Mouse (Mus musculus) forebrain, embryonic 10.5 days (tissue): ENCODE measurements around the gene Zfp418. TPM values are rescaled to one million over a fixed set of nuclear protein-coding genes. Genes with fewer than 3 reads are reported as not detected.
"Not testable (repeated sequence)": the region's sequence is repeated elsewhere in the genome, so short reads cannot be mapped to it uniquely, and the experiment has no call there.

Experiments used
- DNase-seq: peaks from one replicate; pipeline ENCODE4 v3.0.0-alpha.2; 2017; ENCODE audit warnings: low spot score; ENCODE audit errors: extremely low spot score
- H3K27ac ChIP-seq: fragments of 300-500 bp; sonication (generic); 2 replicates; pipeline ENCODE4 v1.5.1; 2016; ENCODE audit warnings: mild to moderate bottlenecking
- H3K27me3 ChIP-seq: fragments of 300-500 bp; sonication (generic); 2 replicates; pipeline ENCODE4 v1.6.1; 2016; ENCODE audit warnings: mild to moderate bottlenecking; ENCODE audit not compliant: poor library complexity, severe bottlenecking
- H3K36me3 ChIP-seq: fragments of 300-500 bp; sonication (generic); replicated peaks from 2 replicates; pipeline ENCODE4 v1.6.1; 2016; ENCODE audit warnings: mild to moderate bottlenecking, moderate library complexity
- H3K4me1 ChIP-seq: fragments of 300-500 bp; sonication (generic); 2 replicates; pipeline ENCODE4 v1.6.1; 2016
- H3K4me3 ChIP-seq: fragments of 300-500 bp; sonication (generic); 2 replicates; pipeline ENCODE4 v1.5.1; 2016; ENCODE audit warnings: mild to moderate bottlenecking, moderate library complexity
- H3K9me3 ChIP-seq: fragments of 300-500 bp; sonication (generic); 2 replicates; pipeline ENCODE4 v1.6.1; 2016; ENCODE audit warnings: mild to moderate bottlenecking, moderate library complexity
- WGBS: fragments of 180-500 bp; shearing (Covaris S2); methylation state at CpG from one replicate; pipeline ENCODE4 v1.1.7; 2016; 5-methylcytosine and 5-hydroxymethylcytosine counted together
- polyA plus RNA-seq: library from polyadenylated mRNA; unstranded; fragments of >200 nt; fragmentation: Nextera tagmentation; extraction: Ambion mirVana; gene quantifications from 2 replicates; pipeline ENCODE4 v1.2.1, GENCODE M21; 2016

Gene Zfp418
- polyA plus RNA-seq = 2.4 and 2.6 TPM in 2 replicates

- peak; percentile 26 for DNase-seq
- peaks cover 8% of the 10 kb centered on the region for H3K4me1 ChIP-seq
- no peaks in the 10 kb centered on the region; the same call in 1 of the 2 replicates for H3K9me3 ChIP-seq
- WGBS = 2% methylated on average over 26 of the region's 26 CpGs
- H3K36me3 ChIP-seq = peaks cover 15% of the 10 kb centered on the region
- no peaks in the 10 kb centered on the region for H3K27me3 ChIP-seq
- H3K27ac ChIP-seq = peak within 1 kb of the TSS; percentile 82
- H3K4me3 ChIP-seq = peak within 1 kb of the TSS; percentile 76
These were observed at the start of gene Zfp418 for GRCm38 (mm10) chr7:7171227-7172147. Gene Zfp418, plus strand, starts transcription at chr7:7171330.

- 53% methylated on average over 6 of the region's 6 CpGs for WGBS
- H3K27ac ChIP-seq = no peak overlapping the region
- no peaks in the 10 kb centered on the region for H3K27me3 ChIP-seq
- H3K4me1 ChIP-seq = peaks cover 10% of the 10 kb centered on the region
- no peaks in the 10 kb centered on the region for H3K9me3 ChIP-seq
- peak overlapping the region; percentile 64 for H3K4me3 ChIP-seq
- DNase-seq = no peak
- H3K36me3 ChIP-seq = peaks cover 26% of the 10 kb centered on the region
These were observed 49.5 kb upstream of the Zfp418 start for GRCm38 (mm10) chr7:7121602-7121980.

GRCm38 (mm10) chr7:7130491-7131124 is 40.5 kb upstream of the Zfp418 start:
- H3K4me3 ChIP-seq, H3K4me1 ChIP-seq, H3K27ac ChIP-seq, H3K9me3 ChIP-seq, DNase-seq, H3K27me3 ChIP-seq: not testable (repeated sequence)
- WGBS = 93% methylated on average over 15 of the region's 15 CpGs
- H3K36me3 ChIP-seq = peaks cover 27% of the 10 kb centered on the region

- Histone ChIP-seq H3K9me3 (peaks cover 8% of the 10 kb centered on the region; the same call in 1 of the 2 replicates), H3K4me1 (peaks cover 7% of the 10 kb centered on the region), H3K36me3 (peaks cover 27% of the 10 kb centered on the region), H3K27ac (no peak overlapping the region), H3K27me3 (no peaks in the 10 kb centered on the region), H3K4me3 (no peak overlapping the region)
- WGBS = 81% methylated on average over 8 of the region's 8 CpGs
- no peak for DNase-seq
These were observed 38.4 kb upstream of the Zfp418 start for GRCm38 (mm10) chr7:7132751-7133150.

GRCm38 (mm10) chr7:7136379-7136866 is 34.7 kb upstream of the Zfp418 start, which contains the start of gene Zfp773:
Gene Zfp773, minus strand, starts transcription at chr7:7136755.
- peak; percentile 71 for DNase-seq
- Histone ChIP-seq H3K9me3 (peaks cover 12% of the 10 kb centered on the region), H3K36me3 (peaks cover 21% of the 10 kb centered on the region), H3K27ac (peak within 1 kb of the TSS; percentile 89), H3K27me3 (no peaks in the 10 kb centered on the region), H3K4me3 (peak within 1 kb of the TSS; percentile 56), H3K4me1 (peaks cover 7% of the 10 kb centered on the region)
- 12% methylated on average over 16 of the region's 16 CpGs for WGBS

- DNase-seq = no peak
- Histone ChIP-seq H3K27me3 (no peaks in the 10 kb centered on the region), H3K4me3 (no peak overlapping the region), H3K4me1 (no peaks in the 10 kb centered on the region), H3K36me3 (no peaks in the 10 kb centered on the region), H3K9me3 (peaks cover 21% of the 10 kb centered on the region), H3K27ac (no peak overlapping the region)
- 89% methylated on average over 1 of the region's 1 CpGs for WGBS
These were observed 26.9 kb upstream of the Zfp418 start for GRCm38 (mm10) chr7:7144215-7144614.

- H3K9me3 ChIP-seq = peaks cover 24% of the 10 kb centered on the region
- H3K27ac ChIP-seq = no peak overlapping the region
- no peaks in the 10 kb centered on the region for H3K27me3 ChIP-seq
- no peaks in the 10 kb centered on the region for H3K36me3 ChIP-seq
- no peaks in the 10 kb centered on the region for H3K4me1 ChIP-seq
- 92% methylated on average over 15 of the region's 15 CpGs for WGBS
- H3K4me3 ChIP-seq = no peak overlapping the region
- DNase-seq = no peak
These were observed 25.0 kb upstream of the Zfp418 start for GRCm38 (mm10) chr7:7145991-7146608.

GRCm38 (mm10) chr7:7185897-7186296 is 14.8 kb downstream of the Zfp418 start:
- Histone ChIP-seq H3K36me3 (peaks cover 27% of the 10 kb centered on the region), H3K4me1 (0 out of 2 replicates have a peak, but pooled peaks cover 2% of the 10 kb centered on the region), H3K27me3 (no peaks in the 10 kb centered on the region), H3K9me3 (no peaks in the 10 kb centered on the region), H3K27ac (no peak overlapping the region), H3K4me3 (no peak overlapping the region)
- DNase-seq = no peak
- 88% methylated on average over 1 of the region's 1 CpGs for WGBS

GRCm38 (mm10) chr7:7187417-7188190 is 16.5 kb downstream of the Zfp418 start:
- DNase-seq = no peak
- WGBS = 43% methylated on average over 13 of the region's 13 CpGs
- Histone ChIP-seq H3K36me3 (peaks cover 10% of the 10 kb centered on the region), H3K4me1 (0 out of 2 replicates have a peak, but pooled peaks cover 2% of the 10 kb centered on the region), H3K4me3 (peak overlapping the region; percentile 60), H3K27me3 (no peaks in the 10 kb centered on the region), H3K27ac (no peak overlapping the region; the same call in 1 of the 2 replicates), H3K9me3 (no peaks in the 10 kb centered on the region)

- no peaks in the 10 kb centered on the region for H3K27me3 ChIP-seq
- H3K36me3 ChIP-seq = 0 out of 2 replicates have a peak, but pooled peaks cover 3% of the 10 kb centered on the region
- DNase-seq = peak; percentile 75
- H3K4me3 ChIP-seq = peak overlapping the region; percentile 60
- H3K4me1 ChIP-seq = 0 out of 2 replicates have a peak, but pooled peaks cover 2% of the 10 kb centered on the region
- peak overlapping the region; percentile 80 for H3K27ac ChIP-seq
- H3K9me3 ChIP-seq = no peaks in the 10 kb centered on the region
- WGBS = 13% methylated on average over 18 of the region's 18 CpGs
These were observed 17.2 kb downstream of the Zfp418 start for GRCm38 (mm10) chr7:7188191-7188942.

- peaks cover 16% of the 10 kb centered on the region for H3K36me3 ChIP-seq
- not testable (repeated sequence) for H3K27me3 ChIP-seq, H3K27ac ChIP-seq, DNase-seq, H3K4me1 ChIP-seq, H3K9me3 ChIP-seq
- 3% methylated on average over 24 of the region's 24 CpGs for WGBS
- H3K4me3 ChIP-seq = peak within 1 kb of the TSS; percentile 56
These were observed 38.4 kb downstream of the Zfp418 start, which contains the start of gene Zfp772 for GRCm38 (mm10) chr7:7209313-7210151. Gene Zfp772, minus strand, starts transcription at chr7:7209998.
